Mouse (Mus musculus) myocyte (in vitro differentiated cells): ENCODE data around the gene Igsf8.

Experiments
- CEBPB ChIP-seq: IDR thresholded peaks from 2 replicates; pipeline ENCODE4 v1.6.1; 2011; ENCODE audit warnings: mild to moderate bottlenecking, moderate library complexity; ENCODE audit not compliant: poor library complexity, insufficient read depth, severe bottlenecking
- E2F4 ChIP-seq: IDR thresholded peaks from one replicate; pipeline ENCODE4 v1.6.1; 2011; ENCODE audit warnings: mild to moderate bottlenecking, control low read depth, moderate library complexity; ENCODE audit not compliant: insufficient read depth
- MAX ChIP-seq: IDR thresholded peaks from one replicate; pipeline ENCODE4 v1.6.1; 2011; ENCODE audit warnings: low read depth, mild to moderate bottlenecking, control low read depth
- MYOD1 ChIP-seq, 3 experiments: IDR thresholded peaks; one replicate each; pipeline ENCODE4 v1.6.1; 2011; ENCODE audit warnings: control low read depth in 2 of 3, low read depth in 2 of 3, mild to moderate bottlenecking in 2 of 3, moderate library complexity in 1 of 3; ENCODE audit not compliant: insufficient read length in 2 of 3, control insufficient read depth in 1 of 3
- POLR2A ChIP-seq: IDR thresholded peaks from one replicate; pipeline ENCODE4 v1.6.1; 2011; ENCODE audit warnings: low read depth, mild to moderate bottlenecking, control low read depth, moderate library complexity; ENCODE audit not compliant: insufficient read length
- POLR2AphosphoS2 ChIP-seq: IDR thresholded peaks from one replicate; pipeline ENCODE4 v1.6.1; 2011; ENCODE audit warnings: low read depth, control low read depth; ENCODE audit not compliant: insufficient read length
- SRF ChIP-seq: IDR thresholded peaks from one replicate; pipeline ENCODE4 v1.6.1; 2011; ENCODE audit warnings: low read depth; ENCODE audit not compliant: control insufficient read depth, insufficient read length
- TCF12 ChIP-seq: IDR thresholded peaks from one replicate; pipeline ENCODE4 v1.6.1; 2011; ENCODE audit warnings: mild to moderate bottlenecking, control low read depth; ENCODE audit not compliant: poor library complexity, insufficient read depth, severe bottlenecking
- TCF3 ChIP-seq: IDR thresholded peaks from one replicate; pipeline ENCODE4 v1.6.1; 2011; ENCODE audit warnings: low read depth, control low read depth; ENCODE audit not compliant: insufficient read length
- USF1 ChIP-seq: IDR thresholded peaks from one replicate; pipeline ENCODE4 v1.6.1; 2011; ENCODE audit warnings: low read depth, mild to moderate bottlenecking, control low read depth, moderate library complexity

DNA sequence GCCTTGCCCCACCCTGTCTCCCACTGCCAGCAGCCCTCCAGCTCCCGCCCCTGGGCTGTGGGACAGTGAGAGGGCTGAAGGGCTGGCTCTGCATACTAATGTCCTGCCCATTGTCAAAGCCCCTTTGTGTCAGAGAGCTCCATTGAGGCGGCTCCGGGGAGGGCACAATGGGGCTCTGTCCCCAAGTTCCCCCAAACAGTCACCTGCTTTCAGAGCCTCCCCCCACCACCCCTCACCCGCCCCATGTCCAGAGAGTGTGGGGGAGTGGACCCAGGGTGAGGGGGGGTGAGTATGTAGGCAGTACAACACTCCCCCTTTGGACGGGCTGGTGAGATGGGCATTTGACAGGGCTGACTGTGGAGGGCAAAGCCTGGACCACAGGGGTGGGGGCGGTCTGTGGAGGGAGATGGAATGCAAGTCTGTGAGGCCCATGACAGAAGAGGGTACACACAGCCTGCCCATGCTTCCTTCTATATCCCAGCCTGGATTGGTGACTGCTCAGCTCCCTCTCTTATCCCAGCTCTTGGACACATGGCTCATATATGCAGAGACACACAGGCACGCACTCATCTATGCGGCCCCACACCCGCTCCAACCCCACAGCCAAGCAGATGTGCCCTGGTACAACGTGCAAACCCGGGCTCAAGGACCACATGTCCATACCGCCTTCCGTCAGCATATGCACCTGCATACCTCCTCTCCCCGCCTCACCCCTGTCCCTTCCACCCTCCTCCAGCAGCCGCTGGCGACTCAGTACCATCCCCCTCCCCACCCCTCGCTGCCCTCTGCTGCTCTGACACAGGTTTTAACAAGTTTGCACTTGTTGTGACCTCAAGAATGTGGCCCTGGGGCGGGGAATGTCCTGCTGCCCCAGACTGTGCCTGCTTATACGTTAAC is 88.7 kb downstream of the Igsf8 start:
- TF ChIP-seq POLR2A: no peak
- no peak for TF ChIP-seq TCF12
- TF ChIP-seq CEBPB: no peak
- TF ChIP-seq MYOD1 (IDR thresholded peaks at IDR 0.05; ENCODE audit: control insufficient read depth in 1 of 3, insufficient read length in 2 of 3, low read depth in 2 of 3): no peak
- no peak for TF ChIP-seq MAX
- TF ChIP-seq SRF: no peak
- no peak for TF ChIP-seq USF1
- TF ChIP-seq POLR2AphosphoS2: no peak
- no peak for TF ChIP-seq E2F4
- TF ChIP-seq TCF3: no peak
